Mouse (Mus musculus): ENCODE data around the gene Lasp1.

DNA sequence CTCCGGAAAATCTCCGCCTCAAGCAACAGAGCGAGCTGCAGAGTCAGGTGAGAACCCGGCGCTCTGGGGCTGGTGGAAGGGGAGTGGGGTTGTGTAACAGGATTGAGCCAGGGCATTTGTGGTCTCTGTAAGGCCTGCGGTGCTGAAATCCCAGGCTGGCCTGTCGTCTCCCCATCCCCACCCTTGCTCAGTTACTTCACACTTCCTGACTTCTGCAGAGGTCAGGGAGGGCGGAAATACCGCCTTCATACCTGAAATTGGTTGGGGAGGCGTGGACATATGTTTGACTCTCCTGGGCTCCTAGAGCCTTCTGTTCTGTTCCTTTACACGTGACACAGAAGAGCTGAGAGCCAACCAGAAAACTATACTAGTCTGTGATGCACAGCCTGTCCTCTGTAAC, 16.9 kb downstream of the Lasp1 start:
- no peak for TF ChIP-seq CTCF (IDR thresholded peaks at IDR 0.05; ENCODE audit: borderline replicate concordance, control insufficient read depth, extremely low read depth, insufficient read depth, low read length, poor library complexity)
- no peak for TF ChIP-seq POLR2A (IDR thresholded peaks at IDR 0.05; ENCODE audit: control insufficient read depth, extremely low read depth, insufficient read depth, low read length, poor library complexity)

Data from thymus, adult 2 months (tissue).